Mouse (Mus musculus): Measurements from ENCODE around the gene Actn1.

The Actn1 gene

DNA sequence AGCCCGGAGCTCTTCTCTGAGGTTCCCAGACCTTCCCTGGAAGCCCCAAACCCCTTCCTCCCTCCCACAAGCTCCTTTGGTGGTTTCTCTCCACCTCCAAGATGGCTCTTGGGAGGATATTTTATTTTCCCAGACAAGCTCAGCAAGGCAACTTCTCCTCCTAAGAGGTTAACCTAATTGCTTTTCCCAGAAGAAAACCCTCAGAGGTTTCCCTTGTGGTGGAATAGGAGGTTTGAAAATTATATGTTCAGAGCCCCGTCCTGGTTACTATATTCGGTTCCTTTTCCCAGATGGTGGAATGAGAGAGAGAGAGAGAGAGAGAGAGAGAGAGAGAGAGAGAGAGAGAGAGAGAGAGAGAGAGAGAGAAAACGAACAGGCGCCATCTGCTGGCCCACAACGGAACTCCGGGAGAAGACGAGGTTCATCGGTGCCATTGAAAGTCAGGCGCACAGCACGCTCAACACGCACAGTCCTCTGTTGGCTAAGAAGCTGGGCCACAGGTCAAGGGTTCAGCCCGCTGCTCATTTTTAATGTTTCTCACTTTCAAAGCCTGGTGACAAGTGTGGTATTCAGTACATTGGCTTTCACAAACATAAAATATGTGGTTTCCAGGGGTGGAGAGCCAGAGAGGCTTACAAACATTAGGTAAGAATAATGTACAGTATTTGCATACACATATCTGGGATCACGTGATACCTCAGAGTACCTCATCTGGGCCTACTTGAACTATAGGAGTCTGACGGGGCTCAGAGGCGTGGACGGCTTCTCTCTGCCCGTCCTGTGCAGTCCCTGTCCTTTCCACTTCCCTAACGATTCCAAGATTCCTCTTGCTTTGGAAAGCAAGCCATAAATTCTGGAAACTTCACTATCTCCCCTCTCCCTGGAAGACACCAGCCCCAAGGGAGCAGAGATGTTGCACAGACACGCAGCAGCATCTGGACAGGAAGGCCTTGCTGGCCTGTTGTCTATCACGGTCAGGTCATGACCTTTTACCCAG lies 113.6 kb downstream of the Actn1 start:
- in situ Hi-C loops (cut with MboI; ENCODE audit: unreplicated experiment in 2 of 2): loop anchor here in 1 of 2 experiments (25.0 kb wide), 1 partner anchor 959 kb away; the partner anchor contains the start of gene Rdh11

DNA sequence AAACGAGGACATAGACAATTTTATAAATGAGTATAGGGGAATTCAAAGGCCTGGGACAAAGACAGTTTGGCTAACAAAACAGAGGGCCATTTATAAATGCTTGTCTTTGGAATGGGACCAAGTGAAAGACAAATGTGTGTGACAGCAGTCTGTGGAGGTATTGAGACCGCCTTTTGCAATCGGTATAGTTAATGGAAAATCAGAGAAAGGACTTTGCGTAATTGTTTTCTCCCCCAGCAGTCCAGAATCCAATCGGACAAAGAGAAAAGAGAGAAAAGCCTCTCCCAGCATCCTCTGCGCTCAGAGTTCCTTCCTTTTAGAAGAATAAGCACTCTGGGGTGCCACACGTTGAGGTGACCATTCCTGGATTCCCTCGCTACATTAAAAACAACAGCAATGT lies 114.8 kb downstream of the Actn1 start:
- in situ Hi-C loops (cut with MboI; ENCODE audit: unreplicated experiment in 2 of 2): loop anchor here in 1 of 2 experiments (25.0 kb wide), 1 partner anchor 958 kb away; the partner anchor contains the start of gene Rdh11

- in situ Hi-C loops (cut with MboI; ENCODE audit: unreplicated experiment in 2 of 2): loop anchor here (5.0 to 25.0 kb wide), 3 partner anchors 788 to 958 kb away; partner anchors contain the start of gene Rdh11 (in 2 of the 2)
These were observed 115.3 kb downstream of the Actn1 start for GRCm38 (mm10) chr12:80144846-80145245.

DNA sequence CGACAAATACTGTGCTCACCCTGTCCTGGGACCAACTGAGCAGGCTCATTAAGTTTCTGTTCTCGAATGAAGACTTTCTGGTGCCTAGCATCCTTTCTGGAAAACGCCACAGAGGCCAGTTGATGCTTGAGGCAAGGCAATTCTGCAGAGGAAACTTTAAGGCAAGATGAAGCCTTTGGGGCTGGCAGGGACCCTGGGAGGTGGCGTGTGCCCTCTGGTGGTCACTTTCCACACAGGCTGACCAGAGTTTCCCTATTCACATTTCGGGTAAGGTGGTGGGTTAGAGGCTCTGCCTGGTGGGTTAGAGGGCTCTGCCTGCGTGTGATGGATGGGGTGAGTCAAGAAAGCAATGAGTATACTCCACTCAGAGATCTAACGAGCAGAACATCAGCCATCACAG lies 118.7 kb downstream of the Actn1 start:
- in situ Hi-C loops (cut with MboI; ENCODE audit: unreplicated experiment in 2 of 2): loop anchor here (5.0 to 25.0 kb wide), 3 partner anchors 784 to 954 kb away; partner anchors contain the start of gene Rdh11 (in 2 of the 2)

DNA sequence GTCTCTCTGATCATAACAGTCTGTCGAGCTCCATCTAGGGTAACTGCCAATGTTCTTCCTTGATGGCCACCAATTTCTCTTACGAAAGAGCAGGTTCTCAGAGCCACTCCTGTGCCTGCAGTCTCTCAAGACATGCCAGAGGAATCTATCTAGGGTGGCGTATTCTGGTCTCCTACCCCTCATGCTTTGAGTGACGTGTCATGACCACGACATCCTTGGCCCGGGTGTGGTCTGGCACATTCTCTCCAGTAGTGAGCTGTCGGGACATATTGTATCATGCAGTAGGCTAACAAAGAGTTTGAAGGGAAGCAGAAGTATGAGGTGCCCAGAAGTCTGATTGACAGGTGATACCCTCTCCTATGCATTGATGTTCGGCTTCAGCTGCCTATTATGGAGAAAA lies 119.2 kb downstream of the Actn1 start:
- in situ Hi-C loops (cut with MboI; ENCODE audit: unreplicated experiment in 2 of 2): loop anchor here (5.0 to 25.0 kb wide), 3 partner anchors 784 to 954 kb away; partner anchors contain the start of gene Rdh11 (in 2 of the 2)

- in situ Hi-C loops (cut with MboI; ENCODE audit: unreplicated experiment in 2 of 2): loop anchor here (5.0 to 25.0 kb wide), 2 partner anchors 525 to 950 kb away; partner anchors contain the start of gene Rdh11 (in 1 of the 2)
These were observed 122.4 kb downstream of the Actn1 start for GRCm38 (mm10) chr12:80137744-80138143.

GRCm38 (mm10) chr12:80137246-80137645 lies 122.9 kb downstream of the Actn1 start:
- in situ Hi-C loops (cut with MboI; ENCODE audit: unreplicated experiment in 2 of 2): loop anchor here (5.0 to 25.0 kb wide), 2 partner anchors 525 to 950 kb away; partner anchors contain the start of gene Rdh11 (in 1 of the 2)

- in situ Hi-C loops (cut with MboI; ENCODE audit: unreplicated experiment in 2 of 2): loop anchor here (5.0 to 25.0 kb wide), 2 partner anchors 524 to 949 kb away; partner anchors contain the start of gene Rdh11 (in 1 of the 2)
These were observed 123.8 kb downstream of the Actn1 start for GRCm38 (mm10) chr12:80136264-80136930.

DNA sequence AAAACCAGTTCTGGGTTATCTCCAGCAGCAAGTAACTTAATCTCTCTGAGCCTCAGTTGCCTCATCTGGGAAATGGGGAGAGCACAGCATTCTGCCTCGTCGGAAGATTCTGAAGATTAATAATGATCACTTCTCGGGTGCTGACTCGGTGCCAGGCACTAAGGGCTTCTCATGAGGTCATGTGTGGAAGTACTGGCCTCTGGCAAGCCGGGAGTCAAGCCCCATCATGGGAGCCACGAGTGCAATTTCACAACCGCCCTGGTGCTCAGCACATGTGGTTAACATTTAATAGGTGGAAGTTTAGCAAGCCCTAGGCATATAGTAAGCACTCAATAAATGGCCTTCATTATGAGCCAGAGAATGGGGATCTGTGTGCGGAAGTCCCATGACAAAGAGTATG lies 125.0 kb downstream of the Actn1 start:
- in situ Hi-C loops (cut with MboI; ENCODE audit: unreplicated experiment in 2 of 2): loop anchor here (5.0 to 25.0 kb wide), 2 partner anchors 523 to 948 kb away; partner anchors contain the start of gene Rdh11 (in 1 of the 2)

- in situ Hi-C loops (cut with MboI; ENCODE audit: unreplicated experiment in 2 of 2): loop anchor here (5.0 to 25.0 kb wide), 3 partner anchors 521 to 946 kb away; partner anchors contain the start of gene Rdh11 (in 1 of the 2)
These were observed 127.1 kb downstream of the Actn1 start for GRCm38 (mm10) chr12:80133011-80133545.

DNA sequence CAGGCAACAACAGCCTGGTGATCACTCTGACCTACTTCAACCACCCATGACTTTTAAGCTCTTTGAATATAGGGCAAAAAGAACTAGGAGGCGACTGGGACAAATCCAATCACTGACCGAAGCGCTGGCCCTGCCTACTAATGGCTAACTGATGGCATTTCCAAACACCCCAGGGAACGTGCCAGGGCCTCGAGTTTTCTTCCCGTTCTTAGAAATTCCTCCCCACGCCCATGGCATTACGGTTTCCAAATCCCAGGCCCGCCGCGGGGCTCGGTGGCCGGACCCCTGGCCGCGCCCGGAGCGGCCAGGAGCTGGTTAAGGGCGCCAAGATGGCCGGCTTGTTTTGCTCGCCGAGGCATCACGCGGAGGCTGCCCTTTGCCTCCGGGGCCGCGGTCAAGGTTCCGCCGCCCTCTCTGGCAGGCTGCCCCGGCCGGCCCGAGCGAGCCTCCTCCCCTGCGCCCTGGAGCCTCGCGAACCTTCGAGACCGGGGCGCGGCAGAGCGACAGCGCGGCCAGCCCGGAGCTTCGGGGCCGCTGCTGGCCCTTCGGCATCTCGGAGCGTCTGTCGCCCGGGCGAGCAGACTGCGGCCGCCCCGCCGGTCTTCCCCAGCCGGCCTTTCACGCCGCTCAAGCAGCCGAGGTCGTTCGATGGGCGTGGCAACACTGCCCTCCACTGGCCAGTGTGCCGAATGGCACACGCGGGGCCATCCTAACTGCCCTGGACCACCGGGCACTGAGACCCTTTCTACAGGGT lies 127.7 kb downstream of the Actn1 start:
- in situ Hi-C loops (cut with MboI; ENCODE audit: unreplicated experiment in 2 of 2): loop anchor here (5.0 to 25.0 kb wide), 3 partner anchors 520 to 945 kb away; partner anchors contain the start of gene Rdh11 (in 1 of the 2)

- in situ Hi-C loops (cut with MboI; ENCODE audit: unreplicated experiment in 2 of 2): loop anchor here (5.0 to 25.0 kb wide), 3 partner anchors 519 to 944 kb away; partner anchors contain the start of gene Rdh11 (in 1 of the 2)
These were observed 128.6 kb downstream of the Actn1 start for GRCm38 (mm10) chr12:80131359-80132249.

- in situ Hi-C loops (cut with MboI; ENCODE audit: unreplicated experiment in 2 of 2): loop anchor here (5.0 to 25.0 kb wide), 3 partner anchors 518 to 943 kb away; partner anchors contain the start of gene Rdh11 (in 1 of the 2)
These were observed 129.4 kb downstream of the Actn1 start for GRCm38 (mm10) chr12:80130558-80131358.

DNA sequence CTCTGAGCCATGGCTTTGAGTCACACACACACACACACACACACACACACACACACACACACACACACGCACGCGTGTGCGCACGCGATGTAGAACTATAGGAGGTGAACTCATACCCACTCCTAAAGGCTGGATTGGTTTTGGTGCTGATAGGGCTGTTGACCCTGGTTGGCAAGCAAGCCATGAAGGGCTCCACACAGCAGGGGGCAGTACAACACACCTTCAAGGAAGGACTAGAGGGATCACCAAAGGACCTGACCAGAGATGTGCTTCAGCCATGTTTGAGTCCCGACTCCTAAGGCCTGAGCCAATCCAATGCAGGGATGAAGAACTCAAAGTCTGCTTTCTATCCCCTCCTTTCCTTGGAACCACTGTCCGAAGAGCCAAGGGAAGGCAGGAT lies 130.6 kb downstream of the Actn1 start:
- in situ Hi-C loops (cut with MboI; ENCODE audit: unreplicated experiment in 2 of 2): loop anchor here in 1 of 2 experiments (25.0 kb wide), 1 partner anchor 942 kb away; the partner anchor contains the start of gene Rdh11

GRCm38 (mm10) chr12:80127191-80127762 lies 132.9 kb downstream of the Actn1 start:
- in situ Hi-C loops (cut with MboI; ENCODE audit: unreplicated experiment in 2 of 2): loop anchor here in 1 of 2 experiments (25.0 kb wide), 1 partner anchor 940 kb away; the partner anchor contains the start of gene Rdh11

- in situ Hi-C loops (cut with MboI; ENCODE audit: unreplicated experiment in 2 of 2): loop anchor here in 1 of 2 experiments (25.0 kb wide), 1 partner anchor 938 kb away; the partner anchor contains the start of gene Rdh11
These were observed 134.9 kb downstream of the Actn1 start for GRCm38 (mm10) chr12:80125316-80125715.

GRCm38 (mm10) chr12:80124756-80125155 lies 135.4 kb downstream of the Actn1 start:
- in situ Hi-C loops (cut with MboI; ENCODE audit: unreplicated experiment in 2 of 2): loop anchor here in 1 of 2 experiments (25.0 kb wide), 1 partner anchor 937 kb away; the partner anchor contains the start of gene Rdh11

Data from v-Abl transformed pro-B cells (cell line).